Mouse (Mus musculus) forebrain, postnatal 0 days (tissue): ENCODE results near the gene Kazald1. TPM values are rescaled to one million over a fixed set of nuclear protein-coding genes. Genes with fewer than 3 reads are reported as not detected.
A peak's percentile ranks its signal among the peaks of the same experiment; 100 is the strongest.

Experiments used
- ATAC-seq: fragments of 200-750 bp; cut with Nextera tagmentation; 2 replicates; pipeline ENCODE4 v1.8.0; 2017; ENCODE audit warnings: mild to moderate bottlenecking, moderate library complexity
- DNase-seq: peaks from one replicate; pipeline ENCODE4 v3.0.0-alpha.2; 2015
- H3K27ac ChIP-seq: fragments of 300-500 bp; sonication (generic); 2 replicates; pipeline ENCODE4 v1.5.1; 2014; ENCODE audit warnings: low read depth, mild to moderate bottlenecking, antibody characterized with exemption, low read length, moderate library complexity, mixed read lengths
- H3K27me3 ChIP-seq: fragments of 300-500 bp; sonication (generic); 2 replicates; pipeline ENCODE4 v1.6.1; 2014; ENCODE audit warnings: mild to moderate bottlenecking, low read length, mixed read lengths; ENCODE audit not compliant: insufficient read depth
- H3K36me3 ChIP-seq: fragments of 300-500 bp; sonication (generic); 2 replicates; pipeline ENCODE4 v1.6.1; 2014; ENCODE audit warnings: mild to moderate bottlenecking, moderate library complexity; ENCODE audit not compliant: insufficient read depth
- H3K4me1 ChIP-seq: fragments of 300-500 bp; sonication (generic); 2 replicates; pipeline ENCODE4 v1.6.1; 2014; ENCODE audit warnings: antibody characterized with exemption; ENCODE audit not compliant: insufficient read depth
- H3K4me2 ChIP-seq: fragments of 300-500 bp; sonication (generic); 2 replicates; pipeline ENCODE4 v1.6.1; 2014; ENCODE audit warnings: low read depth, mild to moderate bottlenecking, moderate library complexity
- H3K4me3 ChIP-seq: fragments of 300-500 bp; sonication (generic); 2 replicates; pipeline ENCODE4 v1.5.1; 2014; ENCODE audit warnings: low read depth, low read length, mixed read lengths
- H3K9ac ChIP-seq: fragments of 300-500 bp; sonication (generic); 2 replicates; pipeline ENCODE4 v1.6.1; 2014; ENCODE audit warnings: mild to moderate bottlenecking
- H3K9me3 ChIP-seq: fragments of 300-500 bp; sonication (generic); 2 replicates; pipeline ENCODE4 v1.6.1; 2016; ENCODE audit warnings: low read length
- CTCF ChIP-seq: sonication (generic); IDR thresholded peaks from 2 replicates; pipeline ENCODE4 v1.5.1; 2016; ENCODE audit warnings: antibody characterized with exemption, control low read depth, low read depth
- WGBS: fragments of 180-500 bp; shearing (Covaris S2); extraction: QIAGEN DNeasy Blood & Tissue Kit; methylation state at CpG from one replicate; pipeline ENCODE4 v1.1.7; 2014; 5-methylcytosine and 5-hydroxymethylcytosine counted together
- polyA plus RNA-seq: library from polyadenylated mRNA; unstranded; fragments of >200 nt; fragmentation: Nextera tagmentation; extraction: Ambion mirVana; gene quantifications from 2 replicates; pipeline ENCODE4 v1.2.1, GENCODE M21; 2015
- total RNA-seq: library from RNA; depleted of rRNA; stranded (reverse); fragments of >200 nt; gene quantifications from 2 replicates; pipeline ENCODE4 v1.2.3, GENCODE M21; 2014

Gene Kazald1
- total and polyA plus RNA-seq, 2 experiments from 2014 or later = 1.7 to 6.1 TPM

DNA sequence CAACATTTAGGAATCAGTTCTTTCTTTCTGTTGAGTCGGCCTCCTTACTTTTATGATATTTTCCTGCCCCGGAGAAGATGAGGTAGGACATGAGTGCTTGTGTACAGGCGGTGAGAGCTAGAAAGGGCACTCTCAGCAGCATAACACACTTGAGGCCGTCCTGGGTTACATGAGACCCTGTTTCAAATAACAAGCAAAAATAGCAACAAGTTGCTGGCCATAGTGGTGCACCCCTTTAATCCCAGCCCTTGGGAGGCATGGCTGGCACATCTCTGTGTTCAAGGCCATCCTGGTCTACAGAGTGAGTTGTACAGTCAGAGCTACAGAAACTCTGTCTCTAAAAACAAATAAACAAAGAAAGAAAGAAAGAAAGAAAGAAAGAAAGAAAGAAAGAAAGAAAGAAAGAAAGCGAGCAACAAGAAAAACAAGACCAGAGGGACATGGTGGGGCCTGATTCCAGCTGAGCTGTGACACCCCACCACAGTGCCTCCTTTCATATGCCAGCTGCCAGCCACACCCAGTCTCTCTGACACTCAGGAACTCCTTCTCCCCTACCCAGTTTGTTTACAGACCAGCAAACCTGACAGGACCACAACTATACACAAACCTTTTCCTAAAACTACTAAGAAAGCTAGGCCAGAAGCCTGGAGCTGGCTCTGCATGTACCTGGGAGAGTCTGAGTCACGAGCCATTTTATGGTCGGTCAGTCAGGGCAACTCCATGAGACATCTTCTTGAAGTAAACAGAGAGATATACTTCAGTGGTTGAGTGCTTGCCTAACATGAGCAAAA lies 17.9 kb upstream of the Kazald1 start:
- peaks cover 13% of the 10 kb centered on the region for H3K4me1 ChIP-seq
- no peaks in the 10 kb centered on the region for H3K27me3 ChIP-seq
- H3K4me3 ChIP-seq = 0 out of 2 replicates have a peak overlapping the region, but pooled peaks have one; percentile 64
- no peak for TF ChIP-seq CTCF
- peak overlapping the region; percentile 88 for H3K9ac ChIP-seq
- peaks cover 34% of the 10 kb centered on the region for H3K36me3 ChIP-seq
- DNase-seq (no peak), ATAC-seq (no peak)
- peak overlapping the region; percentile 98 for H3K27ac ChIP-seq
- 84% methylated on average over 7 of the region's 7 CpGs for WGBS
- no peaks in the 10 kb centered on the region for H3K9me3 ChIP-seq
- H3K4me2 ChIP-seq = peak overlapping the region; percentile 81

GRCm38 (mm10) chr19:45057724-45058112 lies 17.3 kb upstream of the Kazald1 start:
- DNase-seq (no peak), ATAC-seq (no peak)
- Histone ChIP-seq H3K4me2 (peak overlapping the region; percentile 81), H3K9me3 (no peaks in the 10 kb centered on the region), H3K27ac (peak overlapping the region; percentile 98), H3K4me1 (peaks cover 13% of the 10 kb centered on the region), H3K36me3 (peaks cover 27% of the 10 kb centered on the region), H3K27me3 (no peaks in the 10 kb centered on the region), H3K4me3 (peak overlapping the region; percentile 64), H3K9ac (peak overlapping the region; percentile 88)
- 39% methylated on average over 7 of the region's 7 CpGs for WGBS
- TF ChIP-seq CTCF = no peak

- Histone ChIP-seq H3K4me3 (peak overlapping the region; percentile 64), H3K27me3 (no peaks in the 10 kb centered on the region), H3K4me2 (peak overlapping the region; percentile 81), H3K27ac (peak overlapping the region; percentile 98), H3K4me1 (peaks cover 13% of the 10 kb centered on the region), H3K9me3 (no peaks in the 10 kb centered on the region), H3K9ac (peak overlapping the region; percentile 88), H3K36me3 (peaks cover 22% of the 10 kb centered on the region)
- DNase-seq = peak; percentile 98
- WGBS = under 1% methylated on average over 34 of the region's 34 CpGs
- peak; percentile 94 for ATAC-seq
- no peak for TF ChIP-seq CTCF
Measured at GRCm38 (mm10) chr19:45058113-45058839, 16.8 kb upstream of the Kazald1 start.

- Histone ChIP-seq H3K4me3 (peak overlapping the region; percentile 64), H3K4me2 (peak overlapping the region; percentile 81), H3K9ac (peak overlapping the region; percentile 88), H3K4me1 (peaks cover 13% of the 10 kb centered on the region), H3K27me3 (no peaks in the 10 kb centered on the region), H3K9me3 (no peaks in the 10 kb centered on the region), H3K27ac (peak overlapping the region; percentile 98), H3K36me3 (peaks cover 16% of the 10 kb centered on the region)
- no peak for TF ChIP-seq CTCF
- DNase-seq (no peak), ATAC-seq (no peak)
- WGBS = 1% methylated on average over 14 of the region's 14 CpGs
Measured at GRCm38 (mm10) chr19:45058841-45059240, 16.2 kb upstream of the Kazald1 start.

GRCm38 (mm10) chr19:45063565-45064292 lies 11.3 kb upstream of the Kazald1 start:
- TF ChIP-seq CTCF = peak; percentile 58
- Histone ChIP-seq H3K9ac (peak overlapping the region; percentile 14; the same call in 1 of the 2 replicates), H3K27ac (no peak overlapping the region), H3K4me1 (peaks cover 4% of the 10 kb centered on the region; the same call in 1 of the 2 replicates), H3K4me3 (no peak overlapping the region), H3K36me3 (no peaks in the 10 kb centered on the region), H3K9me3 (no peaks in the 10 kb centered on the region), H3K4me2 (peak overlapping the region; percentile 30; the same call in 1 of the 2 replicates), H3K27me3 (peaks cover 28% of the 10 kb centered on the region)
- WGBS = 43% methylated on average over 20 of the region's 20 CpGs
- DNase-seq (no peak), ATAC-seq (peak; percentile 65)

DNA sequence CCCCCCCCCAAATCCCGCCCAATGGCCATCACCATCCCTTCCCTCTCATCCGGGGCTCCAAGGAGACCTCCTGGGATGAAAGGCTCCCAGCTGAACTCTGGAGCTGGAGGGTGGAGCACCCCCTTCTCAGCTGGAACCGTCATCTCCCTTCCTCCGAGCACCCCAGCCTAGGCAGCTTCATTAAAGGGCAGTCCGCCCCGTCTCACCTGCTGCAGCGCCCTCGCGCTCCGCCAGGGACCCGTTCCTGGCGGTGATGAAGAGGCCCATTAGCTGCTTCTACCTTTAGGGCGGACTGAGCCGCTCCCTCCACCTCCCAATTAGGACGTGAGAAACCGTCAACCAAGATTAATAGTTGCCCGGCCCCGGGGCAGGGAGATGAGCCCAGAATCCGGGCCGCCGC lies 9.8 kb upstream of the Kazald1 start:
- TF ChIP-seq CTCF = no peak
- DNase-seq (no peak), ATAC-seq (no peak)
- peaks cover 28% of the 10 kb centered on the region for H3K27me3 ChIP-seq
- WGBS = 9% methylated on average over 21 of the region's 21 CpGs
- no peak overlapping the region for H3K4me3 ChIP-seq
- H3K4me1 ChIP-seq = no peaks in the 10 kb centered on the region
- no peaks in the 10 kb centered on the region for H3K9me3 ChIP-seq
- H3K36me3 ChIP-seq = no peaks in the 10 kb centered on the region
- no peak overlapping the region for H3K9ac ChIP-seq
- H3K4me2 ChIP-seq = no peak overlapping the region
- H3K27ac ChIP-seq = no peak overlapping the region
